Mouse (Mus musculus) megakaryocyte, adult 5-6 weeks (primary cell): ENCODE results near the gene Ppa1. TPM values are rescaled to one million over a fixed set of nuclear protein-coding genes. Genes with fewer than 3 reads are reported as not detected.
"Not testable (repeated sequence)": the region's sequence is repeated elsewhere in the genome, so short reads cannot be mapped to it uniquely, and the experiment has no call there.

ENCODE experiments used
- ATAC-seq: 2 replicates; pipeline ENCODE4 v1.8.0; 2016; ENCODE audit warnings: mild to moderate bottlenecking, inconsistent platforms; ENCODE audit not compliant: poor library complexity, severe bottlenecking
- total RNA-seq, 2 experiments: library from RNA; stranded (forward) in 1 of 2; stranded (reverse) in 1 of 2; fragments of 153-499, 151-499 nt in 1 of 2; fragments of 221-1000, 200-1000 nt in 1 of 2; gene quantifications; 2 replicates each; pipeline versions ENCODE4 v1.2.3 to v1.2.4; 2015 to 2017

Ppa1 gene
- 14.1 and 27.8 TPM in 2 replicates for total RNA-seq (2015)
- total RNA-seq (2017): 30.9 and 31.3 TPM in 2 replicates

GRCm38 (mm10) chr10:61647790-61648736 is at the start of gene Ppa1:
Gene Ppa1 (plus strand): TSS chr10:61648552.
- peak; percentile 91 for ATAC-seq

- ATAC-seq: no peak
Observed at GRCm38 (mm10) chr10:61599556-61600114, 48.7 kb upstream of the Ppa1 start.

GRCm38 (mm10) chr10:61602283-61603033 is 45.9 kb upstream of the Ppa1 start:
- peak; percentile 75 for ATAC-seq

GRCm38 (mm10) chr10:61604376-61605065 is 43.8 kb upstream of the Ppa1 start:
- ATAC-seq: no peak

GRCm38 (mm10) chr10:61605381-61605780 is 43.0 kb upstream of the Ppa1 start:
- ATAC-seq: not testable (repeated sequence)

- ATAC-seq: peak; percentile 78
Observed at GRCm38 (mm10) chr10:61605851-61606250, 42.5 kb upstream of the Ppa1 start.

- no peak for ATAC-seq
Observed at GRCm38 (mm10) chr10:61608233-61608632, 40.1 kb upstream of the Ppa1 start.

- no peak for ATAC-seq
Observed at GRCm38 (mm10) chr10:61610650-61611235, 37.6 kb upstream of the Ppa1 start.

- no peak for ATAC-seq
Observed at GRCm38 (mm10) chr10:61614311-61614710, 34.0 kb upstream of the Ppa1 start.

- ATAC-seq: no peak
Observed at GRCm38 (mm10) chr10:61618528-61618927, 29.8 kb upstream of the Ppa1 start.

- ATAC-seq: no peak
Observed at GRCm38 (mm10) chr10:61621681-61622080, 26.7 kb upstream of the Ppa1 start.

- not testable (repeated sequence) for ATAC-seq
Observed at GRCm38 (mm10) chr10:61623874-61624273, 24.5 kb upstream of the Ppa1 start.

- no peak for ATAC-seq
Observed at GRCm38 (mm10) chr10:61624771-61625170, 23.6 kb upstream of the Ppa1 start.

- ATAC-seq: peak; percentile 57
Observed at GRCm38 (mm10) chr10:61625381-61626257, 22.7 kb upstream of the Ppa1 start.

- no peak for ATAC-seq
Observed at GRCm38 (mm10) chr10:61626551-61626950, 21.8 kb upstream of the Ppa1 start.

- ATAC-seq: no peak
Observed at GRCm38 (mm10) chr10:61627195-61627937, 21.0 kb upstream of the Ppa1 start.

- no peak for ATAC-seq
Observed at GRCm38 (mm10) chr10:61627938-61628250, 20.5 kb upstream of the Ppa1 start.

GRCm38 (mm10) chr10:61632445-61632844 is 15.9 kb upstream of the Ppa1 start:
- ATAC-seq: no peak

- no peak for ATAC-seq
Observed at GRCm38 (mm10) chr10:61637055-61637454, 11.3 kb upstream of the Ppa1 start.
